Mouse (Mus musculus) embryonic stem cell, embryonic (primary cell): Measurements from ENCODE around the gene Rreb1.

Source experiments
- CTCF ChIA-PET, 4 experiments: fragments of 300-600 bp in 2 of 4; fragments of 350-600 bp in 2 of 4; sonication (Branson Sonifier 250); formaldehyde crosslinking; loops; one replicate each; lab custom pipeline; 2022; ENCODE audit warnings: inconsistent platforms in 2 of 4; lab: Charles Lee
- POLR2A ChIA-PET, 4 experiments: fragments of 300-600 bp in 2 of 4; fragments of 350-600 bp in 2 of 4; sonication (Branson Sonifier 250); formaldehyde crosslinking; loops; one replicate each; lab custom pipeline; 2022; ENCODE audit warnings: antibody characterized with exemption in 4 of 4, inconsistent platforms in 1 of 4; lab: Charles Lee

Gene Rreb1

DNA sequence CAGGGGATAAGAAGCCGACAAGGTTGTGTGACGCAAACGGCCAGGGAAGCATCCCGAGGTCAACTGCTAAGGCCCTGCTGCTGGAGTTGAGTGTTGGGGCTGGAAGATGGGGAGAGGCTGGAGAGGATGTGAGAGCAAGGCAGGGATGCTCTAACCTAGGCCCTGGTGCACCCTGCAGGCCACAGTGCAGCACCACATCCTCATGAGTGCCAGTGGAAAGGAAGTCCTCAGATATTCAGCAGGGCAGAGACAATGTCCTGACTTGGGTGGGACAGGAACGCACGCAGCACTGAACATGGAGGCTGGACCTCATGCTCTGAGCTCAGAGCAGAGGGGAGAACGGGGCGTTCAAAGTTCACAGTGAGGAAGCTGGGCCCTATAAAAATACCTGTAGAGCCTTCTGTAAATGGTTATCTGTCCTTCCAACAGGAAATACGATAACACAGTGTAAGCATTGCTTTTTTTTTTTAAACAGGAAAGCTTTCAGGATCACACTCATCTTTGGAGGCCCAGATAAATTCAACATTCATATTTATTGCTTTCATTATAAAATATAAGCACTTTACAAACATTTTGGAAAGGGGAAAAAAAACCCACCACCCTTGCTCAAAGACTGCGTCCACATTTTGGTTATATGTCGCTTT lies 192.8 kb downstream of the Rreb1 start:
- POLR2A ChIA-PET: interaction anchor here in 2 of 4 experiments (2.0 to 18.6 kb wide), 3 partner anchors 9 to 23 kb away, joined by 8 to 298 read pairs (median 10); partner anchors contain the start of gene Ssr1 (in 2 of the 2)
- CTCF ChIA-PET: interaction anchor here in 3 of 4 experiments (0.5 to 1.8 kb wide), 4 partner anchors 55 to 536 kb away, joined by 3 to 10 read pairs (median 4); no protein-coding TSS in a partner anchor

DNA sequence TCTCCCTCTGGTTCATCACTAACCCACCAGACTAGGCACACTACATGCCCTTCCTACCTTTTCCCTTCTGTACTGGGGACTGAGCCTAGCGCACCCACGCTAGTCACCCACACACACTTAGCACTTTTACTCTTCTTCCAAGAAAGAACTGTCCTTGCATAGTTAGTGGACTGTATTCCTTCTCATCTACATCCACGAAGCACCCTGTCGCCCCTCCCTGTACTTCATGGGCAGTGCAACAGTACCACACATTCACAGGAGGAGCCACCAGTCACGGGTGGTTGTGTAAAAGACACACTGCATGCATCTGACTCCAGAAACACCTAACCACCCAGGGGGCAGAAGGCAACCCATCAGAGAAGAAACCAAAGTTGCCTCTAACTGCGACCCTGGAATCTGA lies 195.8 kb downstream of the Rreb1 start:
- POLR2A ChIA-PET: interaction anchor here in 3 of 4 experiments (0.5 to 18.6 kb wide), 7 partner anchors 11 to 306 kb away, joined by 3 to 298 read pairs (median 3); partner anchors contain the start of gene Ssr1 (in 1 of the 3)
- CTCF ChIA-PET: interaction anchor here in 1 of 4 experiments (0.7 kb wide), 1 partner anchor 11 kb away, joined by 16 read pairs; no protein-coding TSS in a partner anchor

DNA sequence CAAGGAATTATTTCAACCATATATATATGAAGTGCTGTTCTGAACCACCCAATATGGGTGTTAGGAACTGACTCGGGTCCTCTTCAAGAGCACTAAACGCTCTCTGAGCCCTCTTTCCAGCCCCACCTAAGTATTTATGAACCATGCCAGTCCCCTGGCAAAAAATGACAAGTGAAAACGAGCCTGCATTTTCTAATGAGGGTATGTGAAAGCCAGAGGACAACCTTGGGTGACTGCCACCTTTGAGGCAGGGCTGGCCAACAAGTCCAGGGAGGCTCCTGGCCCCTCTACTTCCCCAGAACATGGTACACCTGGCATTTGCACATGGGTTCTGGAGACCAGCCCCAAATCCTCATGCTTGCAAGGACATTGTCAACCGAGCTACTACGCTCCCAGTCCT lies 196.5 kb downstream of the Rreb1 start:
- ChIA-PET POLR2A (interaction anchor here in 2 of 4 experiments (0.5 to 18.6 kb wide), 4 partner anchors 11 to 73 kb away, joined by 3 to 298 read pairs (median 3); partner anchors contain the start of gene Ssr1 (in 1 of the 2)), CTCF (no interaction called here)

DNA sequence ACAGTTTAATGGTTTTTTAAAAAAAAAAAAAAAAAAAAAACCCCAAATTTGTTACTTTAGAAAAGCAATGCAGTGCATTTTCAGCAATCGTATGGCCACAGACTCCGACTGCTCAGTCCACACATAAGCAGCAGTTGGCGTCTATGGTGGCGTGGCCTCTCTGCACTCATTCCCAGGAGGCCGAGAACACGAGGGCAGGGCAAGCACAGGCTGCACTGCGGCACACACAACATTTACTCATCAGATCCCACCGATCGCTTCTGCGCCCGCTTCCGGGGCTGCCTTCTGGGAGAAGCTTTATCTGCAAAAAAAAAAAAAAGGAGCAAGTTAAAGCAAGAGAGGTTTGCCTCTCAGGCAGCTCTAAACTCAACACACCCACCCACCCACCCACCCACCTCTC lies 201.3 kb downstream of the Rreb1 start:
- ChIA-PET POLR2A (interaction anchor here in 3 of 4 experiments (0.7 to 18.6 kb wide), 7 partner anchors 8 to 641 kb away, joined by 3 to 298 read pairs (median 3); partner anchors contain the start of gene Ssr1 (in 2 of the 3)), CTCF (interaction anchor here in 2 of 4 experiments (0.6 to 1.6 kb wide), 2 partner anchors 10 to 543 kb away, joined by 3 to 5 read pairs; no protein-coding TSS in a partner anchor)

DNA sequence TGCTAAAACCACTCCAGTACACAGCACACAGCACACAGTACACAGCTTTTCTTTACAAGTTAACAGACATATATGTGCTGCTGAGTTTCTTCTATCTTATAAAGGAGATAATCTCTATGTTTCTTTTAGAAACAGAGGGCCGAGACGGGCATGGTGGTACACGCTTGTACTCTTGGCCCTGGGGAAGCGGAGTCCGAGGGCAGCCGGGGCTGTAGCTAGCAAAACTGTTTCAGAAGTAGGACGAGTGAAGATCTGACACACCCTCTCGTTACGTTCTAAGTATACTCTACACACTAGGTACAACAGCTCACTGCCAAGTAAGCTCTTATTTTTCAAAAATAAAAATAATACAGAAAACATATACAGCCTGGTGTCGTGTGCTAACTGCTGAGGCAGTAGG lies 202.1 kb downstream of the Rreb1 start:
- ChIA-PET CTCF (interaction anchor here in 1 of 4 experiments (1.6 kb wide), 1 partner anchor 11 kb away, joined by 5 read pairs; no protein-coding TSS in a partner anchor), POLR2A (interaction anchor here in 3 of 4 experiments (0.9 to 18.6 kb wide), 7 partner anchors 8 to 149 kb away, joined by 3 to 298 read pairs (median 7); partner anchors contain the start of gene Ssr1 (in 2 of the 3))

DNA sequence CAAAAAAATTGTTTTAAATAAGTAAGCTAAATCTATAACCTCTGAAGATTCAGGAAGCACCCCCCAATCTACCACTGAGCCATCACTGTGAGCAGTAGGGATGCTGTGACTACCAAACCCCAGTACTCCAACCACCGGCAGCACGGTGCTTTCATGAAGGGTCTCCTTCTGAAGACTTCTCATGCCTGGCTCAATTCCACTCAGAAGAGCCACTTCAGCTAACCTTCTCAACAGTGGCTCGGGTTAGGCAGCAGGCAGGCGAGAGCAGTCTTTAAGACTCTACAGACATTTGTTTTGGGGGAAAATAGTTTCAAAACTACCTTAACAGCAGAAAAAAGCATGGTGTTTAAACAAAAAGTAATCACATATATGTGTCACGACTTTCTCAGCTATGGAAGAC lies 202.9 kb downstream of the Rreb1 start:
- ChIA-PET POLR2A (interaction anchor here in 2 of 4 experiments (0.5 to 18.6 kb wide), 6 partner anchors 8 to 228 kb away, joined by 3 to 298 read pairs (median 5); partner anchors contain the start of gene Ssr1 (in 1 of the 2)), CTCF (no interaction called here)

DNA sequence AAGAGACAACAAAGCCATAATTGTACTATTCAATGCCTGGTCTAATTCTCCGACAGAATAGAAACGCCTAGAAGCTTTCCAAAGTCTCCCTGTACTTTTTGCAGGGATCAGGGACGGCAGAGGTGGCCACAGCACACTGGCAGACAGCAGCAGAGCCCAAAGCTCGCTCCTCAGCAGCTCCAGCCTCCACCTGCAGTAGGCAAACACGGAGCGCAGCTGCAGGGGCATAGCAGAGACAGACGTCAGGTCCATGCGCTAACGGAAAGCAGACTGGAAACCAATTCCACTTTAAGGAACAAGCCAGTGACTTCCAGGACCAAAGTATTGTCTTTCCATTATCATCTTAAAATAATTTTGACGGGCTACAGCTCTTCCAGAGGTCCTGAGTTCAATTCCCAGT lies 208.0 kb downstream of the Rreb1 start:
- CTCF ChIA-PET: interaction anchor here (0.6 to 1.4 kb wide), 4 partner anchors 16 to 480 kb away, joined by 3 to 6 read pairs (median 4); no protein-coding TSS in a partner anchor
- POLR2A ChIA-PET: interaction anchor here in 3 of 4 experiments (0.5 to 12.8 kb wide), 4 partner anchors 9 to 663 kb away, joined by 3 to 298 read pairs (median 8); no protein-coding TSS in a partner anchor

DNA sequence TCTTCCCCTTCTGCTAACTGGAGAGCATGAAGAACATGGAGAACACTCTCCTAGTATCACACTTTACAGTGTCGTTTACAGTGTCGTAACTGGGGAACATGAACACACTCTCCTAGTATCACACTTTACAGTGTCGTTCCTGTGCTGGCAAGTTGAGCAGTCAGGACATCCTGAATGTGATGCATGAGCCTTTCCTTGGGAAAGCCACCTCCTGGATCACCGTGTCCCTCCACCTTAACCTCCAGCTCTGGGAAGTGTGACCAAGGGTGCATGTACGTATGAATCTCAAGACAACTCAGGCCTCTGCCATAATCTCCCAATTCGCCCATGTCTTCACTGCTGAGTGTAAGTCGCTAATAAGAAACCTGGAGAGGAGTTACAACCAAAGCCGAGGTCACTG lies 211.5 kb downstream of the Rreb1 start:
- CTCF ChIA-PET: interaction anchor here in 1 of 4 experiments (1.7 kb wide), 1 partner anchor 20 kb away, joined by 4 read pairs; no protein-coding TSS in a partner anchor

DNA sequence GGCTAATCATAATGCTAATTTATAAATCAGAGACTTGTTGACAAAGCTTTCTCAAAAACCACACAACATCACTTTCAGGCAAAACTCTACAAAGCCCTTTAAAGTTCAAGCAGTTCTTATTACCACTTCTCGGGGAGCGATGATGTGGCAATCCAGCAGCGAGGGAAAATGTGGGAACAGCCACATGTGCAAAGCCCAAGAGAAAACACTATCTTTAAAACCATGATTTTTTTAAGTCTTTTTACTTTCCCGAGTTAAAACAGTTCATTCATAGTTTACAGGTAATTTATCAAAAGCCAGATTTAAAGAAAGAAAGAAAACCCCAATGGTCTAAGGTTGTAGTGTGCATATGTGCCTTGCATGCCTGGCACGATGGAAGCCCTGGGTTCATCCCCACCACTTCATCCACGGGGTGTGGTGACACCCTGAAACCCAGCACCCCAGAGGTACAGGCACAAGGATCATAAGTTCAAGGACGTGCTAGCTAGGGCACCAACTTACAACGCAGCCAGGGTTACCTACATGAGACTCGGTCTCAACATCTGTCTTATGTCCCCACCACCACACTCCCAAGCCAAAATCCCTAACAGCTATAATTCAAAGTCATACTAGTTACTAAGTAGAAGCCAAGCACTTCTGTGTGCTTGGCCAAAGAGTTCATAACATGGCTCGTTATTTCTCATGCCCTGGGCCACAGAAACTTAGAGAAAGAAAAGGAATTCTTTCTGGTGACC lies 214.6 kb downstream of the Rreb1 start:
- CTCF ChIA-PET: interaction anchor here in 1 of 4 experiments (2.0 kb wide), 1 partner anchor 30 kb away, joined by 7 read pairs; no protein-coding TSS in a partner anchor

More for the DNA sequence above, 211.5 kb downstream of the Rreb1 start:
- POLR2A ChIA-PET: interaction anchor here in 2 of 4 experiments (1.2 to 12.8 kb wide), 4 partner anchors 13 to 70 kb away, joined by 3 to 298 read pairs (median 4); no protein-coding TSS in a partner anchor

DNA sequence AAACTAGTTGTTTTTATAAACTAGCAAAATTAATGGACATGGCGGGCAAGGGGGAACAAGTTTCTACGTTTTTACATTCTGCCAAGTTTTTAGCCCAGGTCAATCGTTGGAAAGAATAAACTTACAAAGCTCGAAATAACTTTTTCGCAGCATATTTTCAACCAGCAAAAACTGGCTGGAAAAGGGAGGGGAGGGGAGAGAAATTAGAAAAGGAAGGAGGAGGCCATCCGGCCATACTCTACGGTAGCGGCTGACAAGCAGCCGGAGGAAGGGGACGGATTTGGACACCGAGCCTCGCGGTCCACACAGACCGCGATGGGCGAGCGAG lies 215.1 kb downstream of the Rreb1 start:
- ChIA-PET POLR2A (interaction anchor here in 3 of 4 experiments (0.6 to 12.8 kb wide), 21 partner anchors 9 to 559 kb away, joined by 3 to 298 read pairs (median 4); partner anchors contain the start of gene Snrnp48 (in 1 of the 3)), CTCF (interaction anchor here in 1 of 4 experiments (2.0 kb wide), 1 partner anchor 31 kb away, joined by 7 read pairs; no protein-coding TSS in a partner anchor)

More for the DNA sequence above, 214.6 kb downstream of the Rreb1 start:
- POLR2A ChIA-PET: interaction anchor here in 3 of 4 experiments (0.5 to 12.8 kb wide), 21 partner anchors 10 to 559 kb away, joined by 3 to 298 read pairs (median 4); partner anchors contain the start of gene Snrnp48 (in 1 of the 3)

DNA sequence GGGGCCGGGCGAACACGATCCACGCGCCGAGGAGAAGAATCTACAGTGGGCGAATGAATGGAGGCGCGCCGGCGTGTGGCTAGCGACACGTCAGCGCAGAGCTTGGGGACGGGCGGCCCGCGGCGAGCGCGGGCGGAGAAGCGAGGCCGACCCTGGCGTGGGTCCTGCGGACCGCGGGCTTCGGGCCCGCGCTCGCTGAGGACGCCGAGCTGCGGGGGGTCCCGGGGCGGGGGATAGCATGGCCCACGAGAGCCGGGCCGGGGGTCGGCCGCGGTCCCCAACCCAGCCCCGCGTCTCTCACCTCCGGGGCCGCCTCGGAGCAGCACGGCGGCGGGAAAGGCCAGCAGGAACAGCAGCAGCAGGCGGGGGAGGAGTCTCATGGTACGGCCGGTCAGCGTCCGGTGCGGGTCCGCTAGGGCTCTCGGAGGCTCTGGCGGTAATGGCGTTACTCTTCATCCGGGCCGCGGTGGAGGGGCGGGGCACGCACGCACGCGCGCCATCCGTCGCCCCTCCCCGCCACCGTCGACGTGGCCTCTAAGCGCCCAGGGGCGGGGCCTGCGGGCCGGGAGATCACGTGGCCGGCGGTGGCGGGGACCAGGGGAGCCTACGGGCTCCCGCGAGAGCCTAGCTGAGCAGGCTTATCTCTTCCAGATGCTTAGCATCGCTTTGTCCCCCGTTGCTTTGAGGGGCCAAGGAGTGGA lies 215.7 kb downstream of the Rreb1 start, which contains the start of gene Ssr1:
Ssr1 (minus strand) TSS at position 514 of the 701 bp plus-strand sequence.
- ChIA-PET CTCF (interaction anchor here in 1 of 4 experiments (0.9 to 2.0 kb wide), 2 partner anchors 24 to 31 kb away, joined by 3 to 7 read pairs; no protein-coding TSS in a partner anchor), POLR2A (interaction anchor here in 3 of 4 experiments (0.5 to 12.8 kb wide), 30 partner anchors 8 to 560 kb away, joined by 3 to 298 read pairs (median 4); partner anchors contain the start of gene Snrnp48 (in 1 of the 3))

DNA sequence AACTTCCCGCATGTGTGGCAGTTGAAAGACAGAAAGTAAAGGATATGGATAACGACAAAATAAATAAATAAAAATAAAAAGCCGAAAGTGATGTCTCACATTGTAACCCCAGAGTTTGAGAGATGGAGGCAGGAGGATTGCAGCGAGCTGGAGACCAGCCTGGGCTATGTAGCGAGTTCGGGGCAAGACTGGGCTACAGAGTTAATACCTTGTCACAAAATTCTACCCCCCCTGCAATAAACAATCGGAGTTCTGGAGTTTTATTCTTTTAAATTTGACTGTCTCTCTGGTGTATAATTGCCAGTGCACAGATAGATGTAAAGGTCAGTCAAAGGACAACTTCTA lies 216.2 kb downstream of the Rreb1 start:
- POLR2A ChIA-PET: interaction anchor here in 3 of 4 experiments (0.5 to 12.8 kb wide), 18 partner anchors 8 to 558 kb away, joined by 3 to 298 read pairs (median 4); no protein-coding TSS in a partner anchor

DNA sequence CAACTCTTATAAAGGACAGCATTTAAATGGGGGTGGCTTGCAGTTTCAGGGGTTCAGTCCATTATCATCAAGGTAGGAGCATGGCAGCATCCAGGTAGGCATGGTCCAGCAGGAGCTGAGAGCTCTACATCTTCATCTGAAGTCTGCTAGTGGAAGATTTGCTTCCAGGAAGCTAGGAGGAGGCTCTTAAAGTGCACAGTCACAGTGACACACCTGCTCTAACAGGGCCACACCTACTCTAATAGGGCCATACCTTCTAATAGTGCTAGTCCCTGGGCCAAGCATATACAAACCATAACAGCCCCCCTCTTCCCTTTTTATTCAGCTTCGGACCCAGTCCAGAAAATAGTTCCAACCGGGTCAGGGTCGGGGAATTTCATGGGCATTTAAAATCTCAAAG lies 221.5 kb downstream of the Rreb1 start:
- CTCF ChIA-PET: no interaction called here
- POLR2A ChIA-PET: interaction anchor here in 1 of 4 experiments (0.9 kb wide), 1 partner anchor 38 kb away, joined by 3 read pairs; the partner anchor contains the start of genes Cage1 and Riok1

More for the DNA sequence above, 216.2 kb downstream of the Rreb1 start:
- CTCF ChIA-PET: interaction anchor here in 1 of 4 experiments (0.9 to 2.0 kb wide), 2 partner anchors 25 to 32 kb away, joined by 3 to 7 read pairs; no protein-coding TSS in a partner anchor
